Mouse (Mus musculus) T-cell, adult 66 days (primary cell): ENCODE measurements around the gene Bcr. TPM values are rescaled to one million over a fixed set of nuclear protein-coding genes. Genes with fewer than 3 reads are reported as not detected.

ENCODE experiments used
- total RNA-seq, 2 experiments: library from RNA; stranded (reverse); gene quantifications; 3 replicates in 1 of 2; 4 replicates in 1 of 2; pipeline ENCODE4 v1.2.4; 2023

Gene Bcr
- 10 to 100 TPM; 26.9 to 30.4 TPM for total RNA-seq

DNA sequence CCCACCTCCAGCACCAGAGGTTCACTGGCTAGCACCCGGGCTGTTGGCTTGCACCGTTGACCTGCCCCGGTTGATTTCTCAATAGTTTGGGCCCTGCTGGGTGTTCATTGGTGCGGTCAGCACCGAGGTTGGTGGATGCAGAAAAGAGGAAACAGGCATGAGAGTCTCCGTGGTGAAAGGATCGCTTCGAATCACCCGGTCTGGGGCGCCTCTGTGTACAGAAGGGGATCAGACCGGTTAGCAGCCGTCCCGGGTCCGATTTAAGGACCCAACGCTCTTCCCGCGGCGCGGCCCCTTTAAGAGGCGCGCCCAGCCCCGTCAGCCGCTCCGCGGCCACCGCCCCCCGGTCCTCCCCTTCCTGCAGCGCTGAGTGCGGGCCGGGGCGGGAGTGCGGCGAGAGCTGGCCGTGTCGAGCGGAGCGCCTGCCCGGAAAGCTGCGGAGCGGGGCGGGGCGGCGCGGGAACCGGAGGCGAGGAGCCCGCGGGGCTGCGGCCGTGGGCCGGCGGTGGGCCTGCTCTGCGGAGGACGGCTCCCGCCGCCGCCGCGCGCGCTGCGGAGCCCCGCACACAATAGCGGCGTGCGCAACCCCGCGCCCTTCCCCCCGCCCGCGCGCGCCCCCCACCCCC lies at the start of gene Bcr:
TSS of gene Bcr (plus strand) at position 376 of the 626 bp plus-strand sequence.

GRCm38 (mm10) chr10:75032395-75032794 lies 28.0 kb upstream of the Bcr start, which contains the start of gene Rsph14:
Gene Rsph14 (minus strand): TSS chr10:75032586.

DNA sequence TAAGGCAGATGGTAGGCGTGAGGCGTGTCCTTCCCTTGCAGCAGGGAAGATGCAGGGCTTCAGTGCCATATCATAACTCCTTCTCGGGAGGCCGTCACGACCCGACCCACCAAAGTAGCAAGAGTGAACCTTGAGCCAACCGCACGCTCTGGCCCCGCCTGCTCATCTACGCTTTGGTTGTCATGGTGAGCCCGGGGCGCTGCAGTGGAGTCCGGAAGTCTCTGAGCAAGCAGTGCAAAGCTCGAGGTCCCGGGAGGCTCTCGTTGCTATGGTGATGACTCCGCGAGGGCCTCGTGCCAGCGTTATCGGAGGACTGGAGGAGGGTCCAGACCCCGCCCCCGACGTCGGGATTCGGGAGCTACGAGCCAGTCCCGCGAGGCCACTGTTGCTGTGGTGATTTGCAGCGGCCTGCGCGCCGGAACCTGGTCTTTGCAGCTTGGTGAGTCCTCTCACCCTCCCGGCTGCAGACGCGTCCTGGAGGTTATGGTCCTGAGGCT lies 23.5 kb upstream of the Bcr start, which contains the start of gene Rab36:
TSS of gene Rab36 (plus strand) at position 176 of the 497 bp plus-strand sequence.

DNA sequence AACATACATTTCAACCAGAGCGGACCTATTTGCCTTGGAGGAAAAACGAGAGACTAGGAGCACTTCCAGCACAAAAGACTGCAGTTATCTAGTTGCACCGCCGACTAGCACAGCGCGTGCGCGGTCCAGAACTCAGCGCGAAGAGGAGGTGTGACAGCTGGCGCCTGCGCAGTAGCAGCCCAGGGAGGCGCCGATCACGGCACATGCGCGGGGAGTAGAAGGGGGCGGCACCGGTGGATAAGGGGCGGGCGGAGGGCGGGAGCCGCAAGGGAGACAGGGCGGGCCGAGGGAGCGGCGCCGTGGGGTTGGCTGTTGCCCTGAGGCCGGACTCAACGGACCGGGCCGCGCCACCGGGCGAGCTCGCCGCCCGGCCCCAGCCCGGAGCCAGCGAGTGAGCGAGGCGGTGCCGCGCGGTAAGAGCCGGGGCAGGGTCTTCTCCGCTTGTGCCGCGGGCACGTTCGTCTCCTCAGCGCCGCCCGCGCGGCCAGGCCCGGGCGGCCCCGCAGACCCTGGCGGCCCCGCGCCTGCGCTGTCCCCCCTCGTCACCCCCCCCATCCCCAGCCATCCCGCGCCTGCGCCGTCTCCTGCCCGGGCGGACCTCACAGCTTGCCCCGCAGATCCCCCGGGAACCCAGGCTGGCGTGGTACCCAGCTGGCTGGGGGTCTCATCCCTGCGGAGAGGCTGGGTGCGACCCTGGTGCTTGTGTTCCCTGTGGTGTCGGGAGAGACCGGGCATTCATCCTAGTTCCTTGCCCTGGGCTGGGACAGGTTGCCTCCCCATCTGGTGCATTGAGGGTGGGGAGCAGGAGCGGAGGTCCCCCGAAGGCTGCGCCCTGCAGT lies 151.6 kb downstream of the Bcr start, which contains the start of gene Specc1l:
TSS of gene Specc1l (plus strand) at position 267 of the 839 bp plus-strand sequence.

Other genes with a start within 250 kb of the Bcr start
- not detected for gene Gnaz, start 93.4 kb upstream of the Bcr start, total RNA-seq
- not detected for gene Rsph14, start 28.0 kb upstream of the Bcr start, total RNA-seq
- gene Rab36, start 23.5 kb upstream of the Bcr start, total RNA-seq: under 1 TPM; 0.30 to 0.70 TPM
- 10 to 100 TPM; 50.5 to 53.2 TPM for gene Specc1l, start 151.5 kb downstream of the Bcr start, total RNA-seq